Mouse (Mus musculus): Measurements from ENCODE around the gene Hdac1. TPM values are rescaled to one million over a fixed set of nuclear protein-coding genes. Genes with fewer than 3 reads are reported as not detected.

The Hdac1 gene
- polyA plus RNA-seq, 1 experiment from 2014 or later = 140 TPM

DNA sequence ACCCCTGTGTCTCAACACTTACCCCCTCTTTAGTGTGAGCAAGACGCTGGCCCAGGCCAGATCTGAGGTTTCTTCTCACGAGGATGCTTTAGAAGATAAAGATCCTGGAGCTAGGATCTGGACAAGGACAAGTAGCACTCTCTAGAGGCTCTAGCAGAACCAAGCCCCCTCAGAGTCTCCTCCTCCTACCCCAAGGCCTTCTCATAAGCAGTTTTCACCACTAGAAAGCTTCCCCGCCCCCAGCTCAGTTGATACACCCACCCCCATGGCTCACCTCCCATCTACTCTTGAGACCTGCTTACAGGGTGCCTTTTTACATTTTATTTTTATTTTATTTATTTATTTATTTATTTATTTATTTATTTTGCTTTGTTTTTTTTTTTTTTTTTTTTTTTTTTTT lies 32.9 kb downstream of the Hdac1 start:
- H3K9ac ChIP-seq = 0 out of 2 replicates have a peak overlapping the region, but pooled peaks have one; percentile 2
- no peaks in the 10 kb centered on the region for H3K27me3 ChIP-seq (replicated peaks)

DNA sequence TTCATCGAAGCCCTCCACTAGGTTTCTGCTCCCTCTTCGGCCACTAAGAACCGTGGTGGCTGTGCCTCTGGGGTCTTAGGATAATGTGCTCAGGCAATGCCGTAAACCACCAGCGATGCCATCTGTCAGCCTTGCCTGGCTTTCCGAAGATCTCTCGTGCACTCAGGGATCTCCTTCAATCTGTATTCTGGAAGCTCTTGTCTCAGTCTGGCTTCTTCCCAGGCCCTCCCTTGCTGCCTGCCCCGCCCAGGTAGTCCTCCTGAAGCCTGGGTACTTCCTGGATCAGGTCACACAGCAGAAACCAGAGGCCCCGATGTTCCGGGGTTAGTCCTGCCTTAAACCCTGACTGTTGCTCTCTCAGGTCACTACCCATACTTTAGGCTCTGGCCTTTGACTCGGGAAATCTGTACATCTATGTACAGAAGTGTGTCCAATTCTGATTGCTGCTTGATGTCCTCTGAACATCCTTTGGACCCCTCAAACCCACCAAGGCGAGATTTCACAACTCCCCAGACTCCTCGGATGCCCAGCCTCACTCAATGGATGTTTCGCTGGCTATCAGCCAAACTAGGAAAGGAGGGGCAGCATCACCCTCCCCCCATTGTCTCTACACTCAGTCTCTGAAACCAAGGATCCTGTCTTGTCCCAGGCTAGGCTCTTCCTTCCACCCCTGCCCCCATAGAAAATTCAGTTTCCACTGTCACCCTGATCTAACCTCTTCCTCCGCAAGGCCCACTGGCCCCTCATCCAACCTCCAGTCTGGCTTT lies 33.5 kb downstream of the Hdac1 start:
- Histone ChIP-seq H3K4me1 (replicated peaks) (peaks cover 44% of the 10 kb centered on the region), H3K4me3 (no peak overlapping the region), H3K9ac (0 out of 2 replicates have a peak overlapping the region, but pooled peaks have one; percentile 2), H3K27ac (ENCODE audit: poor library complexity, severe bottlenecking) (no peak overlapping the region), H3K9me3 (replicated peaks) (no peaks in the 10 kb centered on the region), H3K27me3 (replicated peaks) (no peaks in the 10 kb centered on the region), H3K36me3 (no peaks in the 10 kb centered on the region), H3K4me2 (no peak overlapping the region)
- ATAC-seq (ENCODE audit: insufficient number of reproducible peaks, low FRiP score) = no peak
- 65% methylated on average over 15 of the region's 15 CpGs for WGBS

More for the DNA sequence above, 32.9 kb downstream of the Hdac1 start:
- Histone ChIP-seq H3K4me3 (no peak overlapping the region), H3K36me3 (no peaks in the 10 kb centered on the region), H3K4me1 (replicated peaks) (peaks cover 38% of the 10 kb centered on the region), H3K9me3 (replicated peaks) (no peaks in the 10 kb centered on the region), H3K4me2 (no peak overlapping the region), H3K27ac (ENCODE audit: poor library complexity, severe bottlenecking) (no peak overlapping the region)
- ATAC-seq (ENCODE audit: insufficient number of reproducible peaks, low FRiP score) = no peak
- WGBS = 51% methylated on average over 3 of the region's 3 CpGs

DNA sequence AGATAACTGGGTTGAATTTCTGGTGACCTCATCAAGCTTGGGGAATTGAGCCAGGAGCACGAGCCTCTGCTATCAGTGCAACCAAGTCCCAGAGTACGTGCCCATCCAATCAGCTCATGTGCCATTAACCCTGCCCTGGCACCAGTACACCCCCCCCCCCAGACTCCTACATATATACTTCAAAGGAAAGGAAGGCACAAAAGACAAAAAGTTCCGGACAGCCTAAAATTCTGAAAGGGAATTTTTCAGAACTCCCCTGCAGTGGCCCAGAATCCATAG lies 34.3 kb downstream of the Hdac1 start:
- Histone ChIP-seq H3K4me3 (no peak overlapping the region), H3K4me2 (0 out of 2 replicates have a peak overlapping the region, but pooled peaks have one; percentile 5), H3K9me3 (replicated peaks) (no peaks in the 10 kb centered on the region), H3K36me3 (no peaks in the 10 kb centered on the region), H3K9ac (no peak overlapping the region), H3K4me1 (replicated peaks) (peaks cover 51% of the 10 kb centered on the region), H3K27me3 (replicated peaks) (no peaks in the 10 kb centered on the region), H3K27ac (ENCODE audit: poor library complexity, severe bottlenecking) (no peak overlapping the region)
- 38% methylated on average over 3 of the region's 3 CpGs for WGBS
- ATAC-seq (ENCODE audit: insufficient number of reproducible peaks, low FRiP score) = no peak

- Histone ChIP-seq H3K36me3 (no peaks in the 10 kb centered on the region), H3K27ac (ENCODE audit: poor library complexity, severe bottlenecking) (no peak overlapping the region), H3K27me3 (replicated peaks) (no peaks in the 10 kb centered on the region), H3K9ac (no peak overlapping the region), H3K4me2 (0 out of 2 replicates have a peak overlapping the region, but pooled peaks have one; percentile 5), H3K9me3 (replicated peaks) (no peaks in the 10 kb centered on the region), H3K4me1 (replicated peaks) (peaks cover 51% of the 10 kb centered on the region), H3K4me3 (no peak overlapping the region)
- ATAC-seq (ENCODE audit: insufficient number of reproducible peaks, low FRiP score) = no peak
- WGBS = 50% methylated on average over 9 of the region's 10 CpGs
These were observed 34.9 kb downstream of the Hdac1 start for GRCm38 (mm10) chr4:129507434-129508236.

DNA sequence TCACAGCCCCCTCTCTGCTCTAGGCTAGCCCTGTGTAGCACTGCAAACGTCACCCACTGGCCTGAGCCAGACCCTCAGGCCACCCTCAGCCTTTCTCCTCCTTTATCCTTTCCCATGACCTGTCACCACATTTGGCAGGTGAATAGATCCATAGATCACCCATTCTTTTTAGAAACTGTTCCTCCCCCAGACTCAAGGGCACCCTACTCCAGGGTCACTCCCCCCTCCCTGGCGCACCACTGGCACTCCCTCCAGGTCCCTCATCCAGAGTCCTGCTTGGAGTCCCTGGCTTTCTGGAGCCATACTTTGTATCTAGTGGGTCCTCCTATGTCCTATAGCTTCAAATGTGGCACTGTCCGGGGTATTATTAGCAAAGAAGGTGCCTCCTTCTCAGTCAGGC lies 37.0 kb downstream of the Hdac1 start:
- 85% methylated on average over 3 of the region's 3 CpGs for WGBS
- ATAC-seq (ENCODE audit: insufficient number of reproducible peaks, low FRiP score) = no peak
- Histone ChIP-seq H3K4me2 (no peak overlapping the region), H3K27me3 (replicated peaks) (no peaks in the 10 kb centered on the region), H3K9me3 (replicated peaks) (no peaks in the 10 kb centered on the region), H3K9ac (no peak overlapping the region), H3K27ac (ENCODE audit: poor library complexity, severe bottlenecking) (no peak overlapping the region), H3K4me1 (replicated peaks) (peaks cover 53% of the 10 kb centered on the region), H3K36me3 (no peaks in the 10 kb centered on the region), H3K4me3 (no peak overlapping the region)

DNA sequence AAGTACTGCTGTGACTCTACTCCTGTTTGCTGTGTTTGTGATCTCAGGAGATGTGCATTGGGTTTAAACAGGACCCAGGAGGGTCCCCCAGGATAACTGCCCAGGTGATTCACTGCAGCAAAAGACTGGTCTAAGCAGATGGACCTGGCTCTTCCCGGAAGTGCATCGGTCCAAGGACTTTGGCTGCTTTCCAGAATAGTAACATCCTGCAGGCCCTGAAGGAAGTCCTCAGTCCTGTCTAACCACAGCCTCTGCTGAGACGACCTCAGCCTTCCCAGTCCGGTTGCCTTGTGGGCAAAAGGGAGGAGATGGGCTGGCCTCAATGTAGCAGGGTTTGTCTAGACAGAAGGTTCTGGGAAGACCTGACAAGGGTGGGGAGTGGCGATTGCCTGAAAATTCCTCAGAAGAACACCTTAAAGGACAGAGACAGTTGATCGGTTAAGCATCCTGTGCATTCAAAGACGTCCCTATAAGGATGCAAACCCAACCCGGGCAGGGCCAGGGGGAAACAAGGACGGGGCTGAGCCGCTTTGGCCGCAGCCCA lies 39.5 kb downstream of the Hdac1 start:
- H3K27ac ChIP-seq (ENCODE audit: poor library complexity, severe bottlenecking) = no peak overlapping the region
- no peaks in the 10 kb centered on the region for H3K27me3 ChIP-seq (replicated peaks)
- WGBS = 63% methylated on average over 11 of the region's 11 CpGs
- no peaks in the 10 kb centered on the region for H3K36me3 ChIP-seq
- no peaks in the 10 kb centered on the region for H3K9me3 ChIP-seq (replicated peaks)
- no peak overlapping the region for H3K4me3 ChIP-seq
- ATAC-seq (ENCODE audit: insufficient number of reproducible peaks, low FRiP score) = no peak
- peaks cover 55% of the 10 kb centered on the region for H3K4me1 ChIP-seq (replicated peaks)
- no peak overlapping the region for H3K9ac ChIP-seq
- no peak overlapping the region for H3K4me2 ChIP-seq

GRCm38 (mm10) chr4:129502327-129502888 lies 40.1 kb downstream of the Hdac1 start:
- H3K27me3 ChIP-seq (replicated peaks) = no peaks in the 10 kb centered on the region
- H3K9me3 ChIP-seq (replicated peaks) = no peaks in the 10 kb centered on the region
- H3K4me3 ChIP-seq = no peak overlapping the region
- H3K4me2 ChIP-seq = no peak overlapping the region
- no peak overlapping the region for H3K9ac ChIP-seq
- H3K27ac ChIP-seq (ENCODE audit: poor library complexity, severe bottlenecking) = no peak overlapping the region; the same call in 1 of the 2 replicates
- no peaks in the 10 kb centered on the region for H3K36me3 ChIP-seq
- ATAC-seq (ENCODE audit: insufficient number of reproducible peaks, low FRiP score) = no peak
- WGBS = 49% methylated on average over 9 of the region's 9 CpGs
- H3K4me1 ChIP-seq (replicated peaks) = peaks cover 54% of the 10 kb centered on the region

GRCm38 (mm10) chr4:129500607-129501566 lies 41.6 kb downstream of the Hdac1 start:
- no peaks in the 10 kb centered on the region for H3K36me3 ChIP-seq
- peak overlapping the region; percentile 68 for H3K4me2 ChIP-seq
- peak overlapping the region; percentile 57 for H3K4me3 ChIP-seq
- peak; percentile 90 for ATAC-seq (ENCODE audit: insufficient number of reproducible peaks, low FRiP score)
- WGBS = 2% methylated on average over 43 of the region's 49 CpGs
- no peaks in the 10 kb centered on the region for H3K9me3 ChIP-seq (replicated peaks)
- H3K27ac ChIP-seq (ENCODE audit: poor library complexity, severe bottlenecking) = peak overlapping the region; percentile 89
- H3K9ac ChIP-seq = peak overlapping the region; percentile 76
- H3K4me1 ChIP-seq (replicated peaks) = peaks cover 66% of the 10 kb centered on the region
- no peaks in the 10 kb centered on the region for H3K27me3 ChIP-seq (replicated peaks)

- Histone ChIP-seq H3K9me3 (replicated peaks) (no peaks in the 10 kb centered on the region), H3K36me3 (no peaks in the 10 kb centered on the region), H3K4me3 (peak overlapping the region; percentile 57), H3K4me2 (peak overlapping the region; percentile 68), H3K27me3 (replicated peaks) (no peaks in the 10 kb centered on the region), H3K27ac (ENCODE audit: poor library complexity, severe bottlenecking) (peak overlapping the region; percentile 89), H3K4me1 (replicated peaks) (peaks cover 75% of the 10 kb centered on the region), H3K9ac (peak overlapping the region; percentile 76; the same call in 1 of the 2 replicates)
- 77% methylated on average over 8 of the region's 8 CpGs for WGBS
- no peak for ATAC-seq (ENCODE audit: insufficient number of reproducible peaks, low FRiP score)
These were observed 42.5 kb downstream of the Hdac1 start for GRCm38 (mm10) chr4:129500017-129500416.

DNA sequence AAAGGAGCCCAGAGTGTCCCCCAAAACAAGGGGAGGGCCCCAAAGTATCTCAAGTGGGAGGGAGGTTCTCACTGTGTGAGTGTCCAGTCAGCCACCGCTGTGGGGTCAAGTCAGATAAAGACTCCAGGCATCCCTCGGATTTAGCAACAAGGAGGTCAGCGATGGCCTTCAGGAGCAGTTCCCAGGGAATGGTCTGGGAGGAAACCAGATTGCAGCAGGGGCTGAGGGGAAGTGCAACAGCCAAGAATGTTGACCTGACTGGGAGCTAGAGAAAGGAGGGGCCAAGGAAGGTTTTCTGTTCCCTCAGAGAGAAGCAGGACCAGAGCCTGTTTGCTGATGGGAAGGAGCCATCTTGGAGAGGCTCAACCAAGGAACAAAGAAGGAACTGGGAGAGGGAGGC lies 43.6 kb downstream of the Hdac1 start:
- no peak overlapping the region for H3K4me2 ChIP-seq
- H3K4me1 ChIP-seq (replicated peaks) = peaks cover 70% of the 10 kb centered on the region

More for the DNA sequence above, 43.6 kb downstream of the Hdac1 start:
- peak overlapping the region; percentile 89 for H3K27ac ChIP-seq (ENCODE audit: poor library complexity, severe bottlenecking)
- ATAC-seq (ENCODE audit: insufficient number of reproducible peaks, low FRiP score) = no peak
- no peaks in the 10 kb centered on the region for H3K36me3 ChIP-seq
- no peak overlapping the region for H3K9ac ChIP-seq
- no peak overlapping the region for H3K4me3 ChIP-seq
- WGBS = 18% methylated on average over 3 of the region's 3 CpGs
- no peaks in the 10 kb centered on the region for H3K9me3 ChIP-seq (replicated peaks)
- no peaks in the 10 kb centered on the region for H3K27me3 ChIP-seq (replicated peaks)
